Comparison of ENCODE assay signal across 8 mouse cellular contexts in genomic region chr11:83851273-83852015, GRCm38 (mm10). TPM values are rescaled to one million over a fixed set of nuclear protein-coding genes. Genes with fewer than 3 reads are reported as not detected.
DNase-seq lines count a peak whose midpoint lies in the region; ATAC-seq and TF ChIP-seq lines count a peak whose summit lies in the region.

No protein-coding gene starts in this region.

- peak overlapping the region; percentile 53 for H3K4me2 ChIP-seq in heart, embryonic 11.5 days
- peak overlapping the region; percentile 79 for H3K4me2 ChIP-seq in intestine, postnatal 0 days (replicated peaks; ENCODE audit: low read depth)

- 1% methylated on average over 36 of the region's 36 CpGs for WGBS in heart, embryonic 11.5 days (ENCODE audit: insufficient replicate concordance)
- WGBS in intestine, postnatal 0 days = under 1% methylated on average over 36 of the region's 36 CpGs

- H3K9ac ChIP-seq in heart, embryonic 11.5 days (ENCODE audit: low read depth, low read length) = no peak overlapping the region
- H3K9ac ChIP-seq in intestine, postnatal 0 days (ENCODE audit: low read depth, low read length) = peak overlapping the region; percentile 65

- no peaks in the 10 kb centered on the region for H3K36me3 ChIP-seq in heart, embryonic 11.5 days (ENCODE audit: control insufficient read depth, insufficient read depth, low read length)
- H3K36me3 ChIP-seq in intestine, postnatal 0 days (ENCODE audit: control insufficient read depth, insufficient read depth) = no peaks in the 10 kb centered on the region

- intact Hi-C loops in heart, postnatal 14 days (cut with DNase I) = no loop called here

- H3K9me3 ChIP-seq in heart, embryonic 11.5 days (replicated peaks; ENCODE audit: control insufficient read depth, low read length) = no peaks in the 10 kb centered on the region
- no peaks in the 10 kb centered on the region for H3K9me3 ChIP-seq in intestine, postnatal 0 days (ENCODE audit: control insufficient read depth)

- no peak for ATAC-seq in heart, embryonic 11.5 days (replicated peaks; ENCODE audit: insufficient number of reproducible peaks, low FRiP score, low TSS enrichment)
- ATAC-seq in intestine, postnatal 0 days = peak; percentile 11; the same call in 1 of the 2 replicates
- no peak for ATAC-seq in megakaryocyte progenitor cell, adult 5-6 weeks (replicated peaks; ENCODE audit: poor library complexity)

- H3K4me1 ChIP-seq in heart, embryonic 11.5 days (ENCODE audit: control insufficient read depth, insufficient read depth, low read length) = peaks cover 23% of the 10 kb centered on the region
- no peaks in the 10 kb centered on the region for H3K4me1 ChIP-seq in intestine, postnatal 0 days (replicated peaks; ENCODE audit: control insufficient read depth, insufficient read depth, low read length)

- no peak for TF ChIP-seq CTCF in intestine, postnatal 0 days (IDR thresholded peaks at IDR 0.05; ENCODE audit: low read depth)

- no peak overlapping the region for H3K27ac ChIP-seq in heart, embryonic 11.5 days (ENCODE audit: low read depth, low read length)
- peak overlapping the region; percentile 88 for H3K27ac ChIP-seq in intestine, postnatal 0 days (ENCODE audit: low read depth, low read length)

- H3K4me3 ChIP-seq in heart, embryonic 11.5 days (ENCODE audit: low read depth, low read length) = peak overlapping the region; percentile 35
- H3K4me3 ChIP-seq in intestine, postnatal 0 days (ENCODE audit: low read depth, low read length) = peak overlapping the region; percentile 44

- H3K27me3 ChIP-seq in heart, embryonic 11.5 days (ENCODE audit: control insufficient read depth, insufficient read depth, low read length) = peaks cover 70% of the 10 kb centered on the region
- H3K27me3 ChIP-seq in intestine, postnatal 0 days (replicated peaks; ENCODE audit: control insufficient read depth, insufficient read depth, low read length) = no peaks in the 10 kb centered on the region; the same call in 1 of the 2 replicates

- DNase-seq in heart, postnatal 14 days = no peak
- peak; percentile 55 for DNase-seq in ZHBTc4 (ENCODE audit: low read depth, low spot score)
- peak; percentile 18 for DNase-seq in lung, postnatal 25 days (ENCODE audit: low spot score)
- DNase-seq in spleen, adult 12 weeks (ENCODE audit: low spot score) = no peak
- no peak for DNase-seq in layer of hippocampus, adult 18-20 months (ENCODE audit: low spot score in 2 of 2)

RNA-seq across cellular contexts. Expression of gene Hnf1b, which starts 1.6 kb away (rescaled TPM):
- 0.30 TPM in 1 of 2 replicates, not detected in the other for polyA plus RNA-seq in heart, embryonic 11.5 days (2014; fragmentation: Nextera tagmentation; extraction: Ambion mirVana)
- total RNA-seq in heart, postnatal 14 days (2021) = not detected
- polyA plus RNA-seq in intestine, postnatal 0 days (2015; fragmentation: Nextera tagmentation; extraction: Ambion mirVana) = 12.0 and 13.2 TPM in 2 replicates
- not detected in 2 replicates for total RNA-seq in megakaryocyte progenitor cell, adult 5-6 weeks (2015)
- total RNA-seq in megakaryocyte progenitor cell, adult 5-6 weeks (2017) = not detected in 2 replicates
- under 1 TPM; 0.27 to 0.43 TPM for total RNA-seq in layer of hippocampus, adult 18-20 months (2021)

Comparison
In these comparisons a context has a peak if more than half of its experiments do, and no peak if none do; other contexts are left out.
1. DNase-seq: peak in ZHBTc4 (single experiment) and lung, postnatal 25 days (single experiment); none in heart, postnatal 14 days (0 of 2), spleen, adult 12 weeks (single experiment) and layer of hippocampus, adult 18-20 months (0 of 2).